Mouse (Mus musculus) liver, embryonic 16.5 days (tissue): ENCODE measurements around the gene Arvcf. TPM values are rescaled to one million over a fixed set of nuclear protein-coding genes. Genes with fewer than 3 reads are reported as not detected.

ENCODE experiments used
- ATAC-seq: fragments of 200-750 bp; cut with Nextera tagmentation; 2 replicates; pipeline ENCODE4 v1.8.0; 2017; ENCODE audit warnings: low read depth, mild to moderate bottlenecking, moderate number of reproducible peaks, moderate library complexity
- H3K27ac ChIP-seq: fragments of 300-500 bp; sonication (generic); 2 replicates; pipeline ENCODE4 v1.5.1; 2014; ENCODE audit warnings: mild to moderate bottlenecking, low read length
- H3K27me3 ChIP-seq: fragments of 300-500 bp; sonication (generic); 2 replicates; pipeline ENCODE4 v1.6.1; 2014; ENCODE audit warnings: low read depth, low read length, mixed read lengths; ENCODE audit not compliant: control insufficient read depth, insufficient read depth
- H3K36me3 ChIP-seq: fragments of 300-500 bp; sonication (generic); 2 replicates; pipeline ENCODE4 v1.6.1; 2014; ENCODE audit warnings: mild to moderate bottlenecking; ENCODE audit not compliant: control insufficient read depth, insufficient read depth
- H3K4me1 ChIP-seq: fragments of 300-500 bp; sonication (generic); 2 replicates; pipeline ENCODE4 v1.6.1; 2014; ENCODE audit warnings: low read depth, low read length, mixed read lengths; ENCODE audit not compliant: control insufficient read depth
- H3K4me2 ChIP-seq: fragments of 300-500 bp; sonication (generic); 2 replicates; pipeline ENCODE4 v1.6.1; 2014; ENCODE audit warnings: low read depth, low read length, mixed read lengths
- H3K4me3 ChIP-seq: fragments of 300-500 bp; sonication (generic); 2 replicates; pipeline ENCODE4 v1.5.1; 2014; ENCODE audit warnings: low read depth, mild to moderate bottlenecking, low read length
- H3K9ac ChIP-seq: fragments of 300-500 bp; sonication (generic); 2 replicates; pipeline ENCODE4 v1.6.1; 2014; ENCODE audit warnings: low read depth, low read length
- H3K9me3 ChIP-seq: fragments of 300-500 bp; sonication (generic); replicated peaks from 2 replicates; pipeline ENCODE4 v1.6.1; 2016; ENCODE audit warnings: low read length; ENCODE audit not compliant: control insufficient read depth
- WGBS: fragments of 180-500 bp; shearing (Covaris S2); extraction: QIAGEN DNeasy Blood & Tissue Kit; methylation state at CpG from one replicate; pipeline ENCODE4 v1.1.7; 2014; ENCODE audit not compliant: insufficient replicate concordance; 5-methylcytosine and 5-hydroxymethylcytosine counted together
- polyA plus RNA-seq: library from polyadenylated mRNA; unstranded; fragments of >200 nt; fragmentation: Nextera tagmentation; extraction: Ambion mirVana; gene quantifications from 2 replicates; pipeline ENCODE4 v1.2.1, GENCODE M21; 2015

Gene Arvcf
- polyA plus RNA-seq, 1 experiment from 2014 or later: 8.6 TPM

- peaks cover 42% of the 10 kb centered on the region for H3K4me1 ChIP-seq
- peaks cover 15% of the 10 kb centered on the region for H3K36me3 ChIP-seq
- no peak for ATAC-seq
- H3K27me3 ChIP-seq: no peaks in the 10 kb centered on the region
- WGBS: 76% methylated on average over 3 of the region's 3 CpGs
- H3K27ac ChIP-seq: peak overlapping the region; percentile 42
- H3K4me2 ChIP-seq: no peak overlapping the region
- no peak overlapping the region for H3K9ac ChIP-seq
- H3K4me3 ChIP-seq: no peak overlapping the region
- no peaks in the 10 kb centered on the region for H3K9me3 ChIP-seq
These were observed 68.9 kb downstream of the Arvcf start for GRCm38 (mm10) chr16:18416837-18417236.

- Histone ChIP-seq H3K27ac (no peak overlapping the region), H3K9ac (no peak overlapping the region)
- WGBS: 79% methylated on average over 5 of the region's 5 CpGs
These were observed 69.5 kb downstream of the Arvcf start for GRCm38 (mm10) chr16:18417491-18417890.

GRCm38 (mm10) chr16:18418756-18419602 lies 71.0 kb downstream of the Arvcf start:
- peak overlapping the region; percentile 45 for H3K4me2 ChIP-seq
- H3K4me1 ChIP-seq: peaks cover 51% of the 10 kb centered on the region

More at GRCm38 (mm10) chr16:18417491-18417890, 69.5 kb downstream of the Arvcf start:
- Histone ChIP-seq H3K4me2 (no peak overlapping the region), H3K9me3 (no peaks in the 10 kb centered on the region), H3K4me1 (peaks cover 42% of the 10 kb centered on the region), H3K4me3 (no peak overlapping the region), H3K27me3 (no peaks in the 10 kb centered on the region), H3K36me3 (peaks cover 20% of the 10 kb centered on the region)
- ATAC-seq: no peak

GRCm38 (mm10) chr16:18419603-18420026 lies 71.6 kb downstream of the Arvcf start:
- Histone ChIP-seq H3K9me3 (no peaks in the 10 kb centered on the region), H3K36me3 (peaks cover 24% of the 10 kb centered on the region), H3K27me3 (no peaks in the 10 kb centered on the region), H3K4me1 (peaks cover 57% of the 10 kb centered on the region), H3K27ac (peak overlapping the region; percentile 79), H3K4me3 (no peak overlapping the region), H3K9ac (peak overlapping the region; percentile 40; the same call in 1 of the 2 replicates), H3K4me2 (peak overlapping the region; percentile 45)
- 22% methylated on average over 1 of the region's 1 CpGs for WGBS
- ATAC-seq: peak; percentile 52

More at GRCm38 (mm10) chr16:18418756-18419602, 71.0 kb downstream of the Arvcf start:
- Histone ChIP-seq H3K36me3 (peaks cover 24% of the 10 kb centered on the region), H3K27ac (peak overlapping the region; percentile 79), H3K4me3 (no peak overlapping the region), H3K9ac (peak overlapping the region; percentile 40; the same call in 1 of the 2 replicates), H3K27me3 (no peaks in the 10 kb centered on the region), H3K9me3 (no peaks in the 10 kb centered on the region)
- peak; percentile 78 for ATAC-seq
- WGBS: 62% methylated on average over 4 of the region's 4 CpGs

GRCm38 (mm10) chr16:18420571-18420970 lies 72.6 kb downstream of the Arvcf start:
- Histone ChIP-seq H3K9ac (peak overlapping the region; percentile 41; the same call in 1 of the 2 replicates), H3K4me2 (peak overlapping the region; percentile 29), H3K4me3 (no peak overlapping the region), H3K4me1 (peaks cover 64% of the 10 kb centered on the region), H3K27ac (peak overlapping the region; percentile 39), H3K36me3 (peaks cover 24% of the 10 kb centered on the region), H3K9me3 (no peaks in the 10 kb centered on the region), H3K27me3 (no peaks in the 10 kb centered on the region)
- WGBS: 71% methylated on average over 3 of the region's 3 CpGs
- no peak for ATAC-seq

- H3K4me3 ChIP-seq: peak overlapping the region; percentile 93
- 79% methylated on average over 7 of the region's 7 CpGs for WGBS
- no peak for ATAC-seq
- H3K36me3 ChIP-seq: peaks cover 24% of the 10 kb centered on the region
- H3K4me1 ChIP-seq: peaks cover 70% of the 10 kb centered on the region
- peak overlapping the region; percentile 90 for H3K9ac ChIP-seq
- no peaks in the 10 kb centered on the region for H3K27me3 ChIP-seq
- peak overlapping the region; percentile 59 for H3K27ac ChIP-seq
- H3K9me3 ChIP-seq: no peaks in the 10 kb centered on the region
- H3K4me2 ChIP-seq: peak overlapping the region; percentile 89
These were observed 75.4 kb downstream of the Arvcf start for GRCm38 (mm10) chr16:18423203-18423914.

- H3K27ac ChIP-seq: peak overlapping the region; percentile 59
- H3K4me2 ChIP-seq: peak overlapping the region; percentile 89
- H3K4me3 ChIP-seq: peak overlapping the region; percentile 93
- H3K4me1 ChIP-seq: peaks cover 65% of the 10 kb centered on the region
- H3K9ac ChIP-seq: peak overlapping the region; percentile 90
- H3K27me3 ChIP-seq: no peaks in the 10 kb centered on the region
- 78% methylated on average over 5 of the region's 5 CpGs for WGBS
- H3K9me3 ChIP-seq: no peaks in the 10 kb centered on the region
- no peak for ATAC-seq
- H3K36me3 ChIP-seq: peaks cover 24% of the 10 kb centered on the region
These were observed 75.9 kb downstream of the Arvcf start for GRCm38 (mm10) chr16:18423915-18424265.

GRCm38 (mm10) chr16:18424364-18425045 lies 76.5 kb downstream of the Arvcf start:
- H3K4me1 ChIP-seq: peaks cover 59% of the 10 kb centered on the region
- no peak for ATAC-seq
- peak overlapping the region; percentile 90 for H3K9ac ChIP-seq
- H3K27ac ChIP-seq: peak overlapping the region; percentile 38
- H3K27me3 ChIP-seq: no peaks in the 10 kb centered on the region
- no peaks in the 10 kb centered on the region for H3K9me3 ChIP-seq
- peak overlapping the region; percentile 89 for H3K4me2 ChIP-seq
- WGBS: 54% methylated on average over 11 of the region's 11 CpGs
- peaks cover 24% of the 10 kb centered on the region for H3K36me3 ChIP-seq
- H3K4me3 ChIP-seq: peak overlapping the region; percentile 93
